Mouse (Mus musculus): ENCODE results near the gene Eif3i. TPM values are rescaled to one million over a fixed set of nuclear protein-coding genes. Genes with fewer than 3 reads are reported as not detected.
A peak's percentile ranks its signal among the peaks of the same experiment; 100 is the strongest.

Eif3i gene
- total RNA-seq, 1 experiment from 2014 or later, result 72.7 TPM

DNA sequence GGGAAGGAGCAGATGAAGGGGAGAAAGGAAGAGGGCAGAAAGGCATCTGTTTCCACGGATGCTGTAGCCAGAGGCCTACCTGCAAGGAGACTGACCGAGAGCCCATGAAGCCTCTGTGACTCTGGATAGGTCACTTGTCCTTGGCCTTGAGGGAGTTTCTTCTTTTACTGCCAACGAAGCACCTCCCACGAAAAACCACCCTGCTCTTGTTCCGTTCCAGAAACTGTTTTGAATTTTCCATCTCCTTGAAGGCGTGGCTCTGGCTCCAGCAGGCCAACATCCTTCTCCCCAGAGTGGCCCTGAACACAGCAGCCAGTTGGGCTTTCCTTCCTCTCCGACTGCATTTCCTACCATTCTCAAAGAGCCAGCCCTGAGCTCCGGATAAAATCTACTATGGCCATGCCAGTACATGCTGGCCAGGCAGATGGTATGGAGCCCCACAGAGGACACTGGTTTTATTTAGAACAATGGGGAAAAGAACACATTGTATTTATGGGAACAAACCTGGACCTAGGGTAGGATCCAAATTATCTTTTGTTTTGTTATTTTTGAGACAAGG lies 20.9 kb upstream of the Eif3i start:
- ATAC-seq (ENCODE audit: extremely low read depth, insufficient number of reproducible peaks, low FRiP score, poor library complexity, severe bottlenecking), result no peak

GRCm38 (mm10) chr4:129620419-129621282 lies 20.2 kb upstream of the Eif3i start:
- ATAC-seq (ENCODE audit: extremely low read depth, insufficient number of reproducible peaks, low FRiP score, poor library complexity, severe bottlenecking), result no peak

GRCm38 (mm10) chr4:129618786-129619691 lies 18.6 kb upstream of the Eif3i start, which contains the start of gene Iqcc:
Gene Iqcc (minus strand): TSS chr4:129619099.
- ATAC-seq (ENCODE audit: extremely low read depth, insufficient number of reproducible peaks, low FRiP score, poor library complexity, severe bottlenecking), result peak; percentile 90

- ATAC-seq (ENCODE audit: extremely low read depth, insufficient number of reproducible peaks, low FRiP score, poor library complexity, severe bottlenecking), result no peak
Measured at GRCm38 (mm10) chr4:129618031-129618430, 17.6 kb upstream of the Eif3i start.

DNA sequence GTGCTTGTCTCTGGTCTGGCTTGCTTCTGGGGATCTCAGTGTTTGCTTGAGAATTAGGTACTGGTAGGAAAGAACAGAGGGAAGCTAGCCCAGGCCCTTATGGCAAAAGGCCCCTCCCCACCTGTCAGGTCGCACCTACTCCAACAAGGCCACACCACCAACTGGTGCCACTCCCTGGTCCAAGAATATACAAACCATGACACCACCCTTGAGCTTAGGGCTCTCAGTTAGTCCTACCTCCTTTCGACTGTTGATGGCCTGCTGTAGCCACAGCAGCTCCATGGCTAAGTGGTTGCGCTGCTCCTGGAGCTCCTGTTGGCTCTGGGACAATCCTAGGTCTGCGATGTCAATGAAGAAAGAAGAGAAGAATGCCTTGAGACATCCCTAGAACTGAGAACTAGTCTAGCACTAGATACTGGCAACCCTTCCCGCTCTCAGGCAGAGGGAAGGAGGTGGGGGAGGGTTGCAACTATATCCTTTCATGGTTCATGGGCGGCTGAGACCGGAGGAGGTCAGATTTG lies 16.7 kb upstream of the Eif3i start:
- no peak for ATAC-seq (ENCODE audit: extremely low read depth, insufficient number of reproducible peaks, low FRiP score, poor library complexity, severe bottlenecking)

DNA sequence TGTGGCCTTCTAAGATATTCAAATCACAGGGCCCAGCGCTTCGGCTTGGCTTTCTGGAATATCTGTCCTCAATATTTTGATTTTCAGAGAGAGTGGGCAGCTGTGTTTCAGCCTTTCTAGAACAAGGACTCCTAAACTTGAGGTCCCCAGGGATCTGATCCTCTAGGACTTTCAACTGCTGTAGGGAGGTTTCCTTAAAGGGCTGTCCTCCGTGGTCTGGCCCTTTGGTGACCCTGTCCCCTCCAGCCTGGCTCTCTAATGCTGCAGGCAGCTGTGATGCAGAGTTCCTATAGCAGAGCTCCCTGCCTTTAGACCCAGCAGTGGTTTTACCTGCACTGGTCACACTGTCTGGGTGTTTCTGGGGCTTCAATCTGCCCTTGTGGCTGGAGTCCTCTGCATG lies 16.2 kb upstream of the Eif3i start:
- no peak for ATAC-seq (ENCODE audit: extremely low read depth, insufficient number of reproducible peaks, low FRiP score, poor library complexity, severe bottlenecking)

GRCm38 (mm10) chr4:129615801-129616290 lies 15.4 kb upstream of the Eif3i start:
- no peak for ATAC-seq (ENCODE audit: extremely low read depth, insufficient number of reproducible peaks, low FRiP score, poor library complexity, severe bottlenecking)

GRCm38 (mm10) chr4:129614093-129614492 lies 13.6 kb upstream of the Eif3i start, which contains the start of gene Dcdc2b:
Gene Dcdc2b (minus strand): TSS chr4:129614257.
- ATAC-seq (ENCODE audit: extremely low read depth, insufficient number of reproducible peaks, low FRiP score, poor library complexity, severe bottlenecking), result no peak

GRCm38 (mm10) chr4:129610472-129610871 lies 10.0 kb upstream of the Eif3i start:
- no peak for ATAC-seq (ENCODE audit: extremely low read depth, insufficient number of reproducible peaks, low FRiP score, poor library complexity, severe bottlenecking)

DNA sequence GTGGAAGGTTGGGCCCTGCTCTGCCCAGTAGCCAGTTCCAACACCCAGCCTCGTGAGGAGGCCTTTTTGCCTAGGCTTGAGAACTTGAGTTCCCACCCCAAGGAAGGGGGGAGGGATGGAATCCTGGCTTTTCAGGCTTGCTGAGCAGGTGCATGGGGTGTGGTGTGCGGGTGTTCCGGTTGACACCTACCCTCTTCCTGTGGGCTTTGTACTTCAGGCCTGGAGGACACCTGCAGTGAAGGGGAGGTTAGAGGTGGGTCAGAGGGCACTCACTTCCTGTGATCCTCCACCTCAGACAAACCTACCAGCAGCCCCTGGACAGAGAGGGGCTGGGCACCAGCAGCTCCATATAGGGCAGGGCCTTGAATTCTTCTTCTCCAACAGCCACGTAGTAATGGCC lies 9.6 kb upstream of the Eif3i start:
- ATAC-seq (ENCODE audit: extremely low read depth, insufficient number of reproducible peaks, low FRiP score, poor library complexity, severe bottlenecking), result no peak

DNA sequence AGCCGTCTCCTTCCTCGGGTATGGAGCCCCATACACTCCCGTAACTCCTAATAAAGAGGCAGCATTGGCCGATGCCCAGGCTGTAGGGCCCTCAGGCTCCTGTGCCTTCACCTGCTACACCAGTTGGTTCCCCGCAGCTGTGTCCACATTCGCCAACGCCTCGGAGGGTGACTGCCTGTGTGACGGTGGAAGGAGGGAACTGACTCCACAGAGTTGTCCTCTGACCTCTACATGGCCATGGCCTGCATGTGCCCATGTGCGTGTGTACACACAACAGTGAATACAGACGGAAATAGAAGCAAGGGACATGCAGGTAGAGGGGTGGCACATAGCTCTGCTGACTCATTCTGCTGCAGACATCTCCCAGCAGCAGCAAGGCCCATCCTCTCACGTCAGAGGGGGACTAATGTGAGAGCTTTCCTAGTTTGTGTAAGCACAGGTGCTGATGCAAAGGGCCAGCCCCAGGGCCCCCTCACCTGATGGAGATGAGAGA lies 8.7 kb upstream of the Eif3i start:
- ATAC-seq (ENCODE audit: extremely low read depth, insufficient number of reproducible peaks, low FRiP score, poor library complexity, severe bottlenecking), result no peak

DNA sequence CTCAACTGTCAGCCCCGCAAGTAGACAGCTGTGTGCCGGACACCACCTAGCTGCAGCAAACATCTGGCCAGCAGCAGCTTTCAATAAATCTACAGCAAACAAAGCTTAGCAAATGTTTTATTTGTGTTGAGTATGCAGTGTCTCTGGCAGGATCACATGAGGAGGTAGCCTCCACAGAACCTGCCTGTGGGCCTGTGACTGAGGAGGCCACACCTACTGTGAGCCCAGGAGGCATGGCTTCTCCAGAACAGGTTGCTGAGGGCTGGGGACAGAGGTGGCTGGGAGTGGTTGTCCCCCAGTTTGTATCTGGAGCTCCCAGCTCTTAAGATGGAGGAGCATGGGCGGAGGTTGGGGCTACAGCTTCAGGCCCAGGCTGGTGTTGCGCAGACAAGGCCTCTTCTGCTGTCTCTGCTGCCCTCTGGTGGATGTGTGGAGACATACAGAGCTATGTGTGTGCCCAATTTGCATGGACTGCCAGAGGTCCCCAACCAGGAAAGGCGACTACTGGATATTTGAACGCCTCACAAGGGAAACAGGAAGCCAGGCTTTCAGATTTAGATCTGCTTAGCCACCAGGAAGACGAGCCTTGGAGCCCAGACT lies 8.1 kb upstream of the Eif3i start:
- ATAC-seq (ENCODE audit: extremely low read depth, insufficient number of reproducible peaks, low FRiP score, poor library complexity, severe bottlenecking), result peak; percentile 96

GRCm38 (mm10) chr4:129588865-129589264 lies 11.6 kb downstream of the Eif3i start:
- no peak for ATAC-seq (ENCODE audit: extremely low read depth, insufficient number of reproducible peaks, low FRiP score, poor library complexity, severe bottlenecking)

DNA sequence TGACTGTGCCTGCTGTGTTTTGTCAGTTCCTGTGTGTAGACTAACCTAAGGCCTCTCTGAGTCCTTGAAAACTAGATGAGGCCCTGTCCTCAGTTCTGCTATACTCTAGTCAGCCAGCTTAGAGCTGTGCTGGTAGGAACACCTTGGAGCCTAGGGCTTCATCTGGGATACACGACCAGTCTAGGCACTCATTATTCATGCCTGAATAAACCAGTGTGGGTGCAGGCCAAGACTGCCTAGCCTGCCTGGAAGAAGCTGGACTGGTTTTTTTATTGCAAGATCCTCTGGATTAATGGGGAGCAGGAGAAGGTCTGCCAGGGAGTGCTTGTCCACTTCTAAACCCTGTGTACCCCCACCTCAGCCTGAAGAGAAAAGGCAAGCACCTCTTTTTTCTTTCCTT lies 13.5 kb downstream of the Eif3i start:
- ATAC-seq (ENCODE audit: extremely low read depth, insufficient number of reproducible peaks, low FRiP score, poor library complexity, severe bottlenecking), result no peak

GRCm38 (mm10) chr4:129585773-129586172 lies 14.7 kb downstream of the Eif3i start:
- ATAC-seq (ENCODE audit: extremely low read depth, insufficient number of reproducible peaks, low FRiP score, poor library complexity, severe bottlenecking), result no peak

- ATAC-seq (ENCODE audit: extremely low read depth, insufficient number of reproducible peaks, low FRiP score, poor library complexity, severe bottlenecking), result peak; percentile 78
Measured at GRCm38 (mm10) chr4:129584884-129585608, 15.4 kb downstream of the Eif3i start.

DNA sequence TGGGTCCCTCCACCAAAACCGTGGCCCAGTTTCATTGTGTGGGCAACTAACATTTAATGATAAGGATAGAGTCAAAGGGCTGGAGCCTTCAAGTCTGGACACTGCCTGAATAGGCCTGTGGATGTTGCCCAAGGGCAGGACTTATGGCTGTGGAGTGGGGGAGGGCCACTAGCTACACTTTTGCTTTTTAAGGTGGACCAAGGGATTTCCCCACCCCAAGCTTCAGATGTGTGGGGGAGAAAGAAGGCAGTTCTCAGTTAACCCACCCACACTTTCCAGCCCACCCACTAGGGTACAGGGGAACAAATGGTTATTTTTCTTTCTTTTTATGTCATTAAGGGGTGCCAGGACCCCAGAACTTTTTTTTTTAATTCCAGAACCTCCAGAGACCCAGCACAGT lies 16.1 kb downstream of the Eif3i start:
- no peak for ATAC-seq (ENCODE audit: extremely low read depth, insufficient number of reproducible peaks, low FRiP score, poor library complexity, severe bottlenecking)

DNA sequence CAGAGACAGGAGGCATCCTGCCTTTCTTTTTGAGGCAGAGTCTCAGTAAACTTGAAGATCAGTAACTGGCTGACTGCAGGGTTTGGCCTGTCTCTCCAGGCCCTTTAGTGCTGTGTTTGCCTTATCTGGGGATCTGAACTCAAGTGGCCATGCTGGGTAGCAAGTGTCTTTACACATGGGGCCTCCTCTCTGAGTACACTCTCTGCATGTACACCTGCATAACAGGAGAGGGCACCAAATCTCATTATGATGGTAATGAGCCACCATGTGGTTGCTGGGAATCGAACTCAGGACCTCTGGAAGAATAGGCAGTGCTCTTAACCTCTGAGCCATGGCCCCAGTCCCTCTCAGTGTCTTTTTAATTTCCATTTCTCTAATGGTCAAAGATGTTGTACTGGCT lies 18.2 kb downstream of the Eif3i start:
- no peak for ATAC-seq (ENCODE audit: extremely low read depth, insufficient number of reproducible peaks, low FRiP score, poor library complexity, severe bottlenecking)

Measured in neutrophil, adult 5-6 weeks (primary cell).